In genomic region chr2:69128921-69129395, GRCm38 (mm10) we compare ENCODE assay signal across 8 mouse cellular contexts. TPM values are rescaled to one million over a fixed set of nuclear protein-coding genes. Genes with fewer than 3 reads are reported as not detected.
DNase-seq lines count a peak whose midpoint lies in the region; ATAC-seq and TF ChIP-seq lines count a peak whose summit lies in the region.

No protein-coding gene starts in this region.

- peaks cover 11% of the 10 kb centered on the region for H3K4me1 ChIP-seq in embryonic facial prominence, embryonic 14.5 days (ENCODE audit: control insufficient read depth, insufficient read depth, low read length)
- H3K4me1 ChIP-seq in hindbrain, embryonic 15.5 days (replicated peaks) = peaks cover 12% of the 10 kb centered on the region
- H3K4me1 ChIP-seq in lung, embryonic 14.5 days (ENCODE audit: insufficient read depth) = peaks cover 9% of the 10 kb centered on the region; the same call in 1 of the 2 replicates
- H3K4me1 ChIP-seq in neural tube, embryonic 14.5 days (ENCODE audit: control insufficient read depth, insufficient read depth, low read length) = 0 out of 2 replicates have a peak, but pooled peaks cover 2% of the 10 kb centered on the region

- H3K4me3 ChIP-seq in embryonic facial prominence, embryonic 14.5 days (ENCODE audit: low read depth, low read length) = no peak overlapping the region
- H3K4me3 ChIP-seq in hindbrain, embryonic 15.5 days = no peak overlapping the region
- H3K4me3 ChIP-seq in lung, embryonic 14.5 days (ENCODE audit: low read depth, low read length) = no peak overlapping the region
- H3K4me3 ChIP-seq in neural tube, embryonic 14.5 days (ENCODE audit: low read depth, low read length) = no peak overlapping the region

- peak; percentile 26 to 52 for DNase-seq in cerebellum, postnatal 14 days
- no peak for DNase-seq in cerebellum, postnatal 36 days
- DNase-seq in embryonic facial prominence, embryonic 14.5 days (ENCODE audit: low spot score) = peak; percentile 73
- DNase-seq in lung, embryonic 14.5 days = peak; percentile 62
- DNase-seq in frontal cortex, postnatal 14 days (ENCODE audit: low spot score in 2 of 2) = no peak
- DNase-seq in left cerebral cortex, postnatal 36 days (ENCODE audit: low spot score in 2 of 2) = no peak

- ATAC-seq in embryonic facial prominence, embryonic 14.5 days (ENCODE audit: low read depth) = peak; percentile 88
- ATAC-seq in hindbrain, embryonic 15.5 days (ENCODE audit: low FRiP score, low read depth) = peak; percentile 86
- ATAC-seq in lung, embryonic 14.5 days (ENCODE audit: insufficient read depth) = peak; percentile 83
- peak; percentile 49; the same call in 1 of the 2 replicates for ATAC-seq in neural tube, embryonic 14.5 days (ENCODE audit: low read depth)

- intact Hi-C loops in left cerebral cortex, postnatal 36 days (cut with DNase I) = no loop called here

- TF ChIP-seq CTCF in lung, embryonic 14.5 days (IDR thresholded peaks at IDR 0.05; ENCODE audit: low read depth) = 0 out of 2 replicates have a peak, but pooled peaks have one; percentile 2

- H3K27me3 ChIP-seq in embryonic facial prominence, embryonic 14.5 days (replicated peaks; ENCODE audit: control insufficient read depth, insufficient read depth, low read length) = no peaks in the 10 kb centered on the region
- H3K27me3 ChIP-seq in hindbrain, embryonic 15.5 days = no peaks in the 10 kb centered on the region
- H3K27me3 ChIP-seq in lung, embryonic 14.5 days (ENCODE audit: insufficient read depth, low read length) = no peaks in the 10 kb centered on the region
- no peaks in the 10 kb centered on the region for H3K27me3 ChIP-seq in neural tube, embryonic 14.5 days (ENCODE audit: control insufficient read depth, insufficient read depth, low read length)

- H3K27ac ChIP-seq in embryonic facial prominence, embryonic 14.5 days (replicated peaks; ENCODE audit: low read depth, low read length) = no peak overlapping the region; the same call in 1 of the 2 replicates
- H3K27ac ChIP-seq in hindbrain, embryonic 15.5 days (replicated peaks) = peak overlapping the region; percentile 64
- H3K27ac ChIP-seq in lung, embryonic 14.5 days (ENCODE audit: low read depth) = peak overlapping the region; percentile 67
- no peak overlapping the region for H3K27ac ChIP-seq in neural tube, embryonic 14.5 days (ENCODE audit: low read depth, low read length)

- peak overlapping the region; percentile 29; the same call in 1 of the 2 replicates for H3K4me2 ChIP-seq in embryonic facial prominence, embryonic 14.5 days (ENCODE audit: low read depth, low read length)
- peak overlapping the region; percentile 45 for H3K4me2 ChIP-seq in hindbrain, embryonic 15.5 days
- H3K4me2 ChIP-seq in lung, embryonic 14.5 days = peak overlapping the region; percentile 18; the same call in 1 of the 2 replicates
- no peak overlapping the region for H3K4me2 ChIP-seq in neural tube, embryonic 14.5 days (ENCODE audit: low read depth, low read length)

- WGBS in embryonic facial prominence, embryonic 14.5 days = 30% methylated on average over 10 of the region's 10 CpGs
- 28% methylated on average over 10 of the region's 10 CpGs for WGBS in hindbrain, embryonic 15.5 days
- WGBS in lung, embryonic 14.5 days = 32% methylated on average over 10 of the region's 10 CpGs
- 45% methylated on average over 10 of the region's 10 CpGs for WGBS in neural tube, embryonic 14.5 days

- H3K36me3 ChIP-seq in embryonic facial prominence, embryonic 14.5 days (ENCODE audit: control insufficient read depth, insufficient read depth, low read length) = no peaks in the 10 kb centered on the region
- H3K36me3 ChIP-seq in hindbrain, embryonic 15.5 days = no peaks in the 10 kb centered on the region
- H3K36me3 ChIP-seq in lung, embryonic 14.5 days (ENCODE audit: insufficient read depth) = no peaks in the 10 kb centered on the region
- H3K36me3 ChIP-seq in neural tube, embryonic 14.5 days (ENCODE audit: control insufficient read depth, insufficient read depth, low read length) = no peaks in the 10 kb centered on the region

- no peaks in the 10 kb centered on the region for H3K9me3 ChIP-seq in embryonic facial prominence, embryonic 14.5 days (ENCODE audit: control insufficient read depth, low read length)
- no peaks in the 10 kb centered on the region for H3K9me3 ChIP-seq in hindbrain, embryonic 15.5 days
- no peaks in the 10 kb centered on the region for H3K9me3 ChIP-seq in lung, embryonic 14.5 days (ENCODE audit: low read depth, low read length)
- H3K9me3 ChIP-seq in neural tube, embryonic 14.5 days (ENCODE audit: control insufficient read depth, low read length) = no peaks in the 10 kb centered on the region

- H3K9ac ChIP-seq in embryonic facial prominence, embryonic 14.5 days (ENCODE audit: low read depth, low read length) = no peak overlapping the region
- no peak overlapping the region for H3K9ac ChIP-seq in hindbrain, embryonic 15.5 days
- no peak overlapping the region; the same call in 1 of the 2 replicates for H3K9ac ChIP-seq in lung, embryonic 14.5 days
- no peak overlapping the region for H3K9ac ChIP-seq in neural tube, embryonic 14.5 days (replicated peaks; ENCODE audit: low read depth, low read length)

RNA-seq across cellular contexts. Expression of gene Nostrin, which starts 6.6 kb away (rescaled TPM):
- polyA plus RNA-seq in embryonic facial prominence, embryonic 14.5 days (2014; fragmentation: Nextera tagmentation; extraction: Ambion mirVana) = 1.6 and 1.9 TPM in 2 replicates
- polyA plus RNA-seq in hindbrain, embryonic 15.5 days (2015; fragmentation: Nextera tagmentation; extraction: Ambion mirVana) = 1.6 TPM in 2 replicates
- 11.6 and 14.4 TPM in 2 replicates for polyA plus RNA-seq in lung, embryonic 14.5 days (2014; fragmentation: Nextera tagmentation; extraction: Ambion mirVana)
- polyA plus RNA-seq in neural tube, embryonic 14.5 days (2014; fragmentation: Nextera tagmentation; extraction: Ambion mirVana) = 0.62 and 0.95 TPM in 2 replicates
- total RNA-seq in left cerebral cortex, postnatal 36 days (2021) = 1 to 10 TPM; 5.4 to 5.8 TPM

Comparison
In these comparisons a context has a peak if more than half of its experiments do, and no peak if none do; other contexts are left out.
1. DNase-seq: peak in cerebellum, postnatal 14 days (2 of 2), embryonic facial prominence, embryonic 14.5 days (single experiment) and lung, embryonic 14.5 days (single experiment); none in cerebellum, postnatal 36 days (0 of 2), frontal cortex, postnatal 14 days (0 of 2) and left cerebral cortex, postnatal 36 days (0 of 2).
2. H3K27ac ChIP-seq: peak in hindbrain, embryonic 15.5 days (single experiment) and lung, embryonic 14.5 days (single experiment); none in embryonic facial prominence, embryonic 14.5 days (single experiment) and neural tube, embryonic 14.5 days (single experiment).
3. Peak in every context shown above with its lines, with median percentiles within 50 percentile points of each other: ATAC-seq.